Mouse (Mus musculus) spleen, postnatal 14 days (tissue): Measurements from ENCODE around the gene Sult4a1.

Source experiments
- DNase-seq, 2 experiments: peaks; one replicate each; pipeline ENCODE4 v3.0.0; 2021 to 2022; ENCODE audit warnings: low spot score in 2 of 2

Sult4a1 gene

DNA sequence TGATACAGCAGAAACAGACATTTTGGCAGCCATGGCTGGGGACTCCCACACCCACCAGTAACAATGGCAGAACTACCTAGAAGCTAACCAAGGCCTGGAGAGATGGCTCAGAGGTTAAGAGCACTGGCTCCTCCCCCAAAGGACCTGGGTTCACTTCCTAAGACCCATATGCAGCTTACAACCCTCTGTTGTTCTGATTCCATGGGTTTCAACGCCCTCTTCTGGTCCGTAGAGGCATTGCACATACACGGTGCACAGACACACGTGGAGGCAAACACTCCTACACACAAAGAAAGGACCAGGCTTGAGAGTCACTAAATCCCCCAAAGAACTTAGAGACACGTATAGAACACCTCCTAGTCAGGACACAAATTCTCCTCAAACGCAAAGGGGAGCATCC is 60.0 kb downstream of the Sult4a1 start:
- DNase-seq: no peak

DNA sequence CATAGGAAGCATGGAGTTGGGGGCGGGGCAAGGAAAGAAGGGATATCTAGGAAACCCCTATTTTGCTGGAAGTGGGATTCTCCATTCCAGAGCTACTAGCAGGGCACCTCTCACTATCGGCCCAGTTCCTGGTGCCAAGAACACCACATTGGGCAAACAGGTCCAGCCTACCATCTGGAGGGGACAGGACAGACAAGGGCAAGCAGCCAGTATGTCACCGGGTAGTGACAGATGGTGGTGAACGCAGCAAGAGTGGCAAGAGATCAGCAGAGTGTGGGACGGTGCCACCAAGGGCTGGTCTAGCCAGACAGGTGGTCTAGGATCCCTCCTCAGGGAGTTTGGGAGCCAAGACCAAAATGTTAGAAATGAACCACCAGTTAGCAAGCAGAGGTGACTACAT is 68.5 kb downstream of the Sult4a1 start:
- no peak for DNase-seq
